Mouse (Mus musculus) thymus, adult 2 months (tissue): ENCODE data around the gene Sec14l5. TPM values are rescaled to one million over a fixed set of nuclear protein-coding genes. Genes with fewer than 3 reads are reported as not detected.

Experiments
- DNase-seq: peaks from one replicate; pipeline ENCODE4 v3.0.0; 2021
- H3K27ac ChIP-seq: fragments of 200-500 bp; 2 replicates; pipeline ENCODE4 v1.5.1; 2012; ENCODE audit warnings: low read length, control low read depth; ENCODE audit not compliant: control insufficient read depth, insufficient read depth
- H3K27me3 ChIP-seq: fragments of 200-500 bp; 2 replicates; pipeline ENCODE4 v1.6.1; 2012; ENCODE audit warnings: mild to moderate bottlenecking, low read length, moderate library complexity, mixed read lengths; ENCODE audit not compliant: control insufficient read depth, insufficient read depth
- H3K36me3 ChIP-seq: fragments of 200-500 bp; 2 replicates; pipeline ENCODE4 v1.6.1; 2012; ENCODE audit warnings: mild to moderate bottlenecking, low read length, moderate library complexity; ENCODE audit not compliant: control insufficient read depth, insufficient read depth
- H3K4me1 ChIP-seq: fragments of 200-500 bp; replicated peaks from 2 replicates; pipeline ENCODE4 v1.6.1; 2012; ENCODE audit warnings: low read length; ENCODE audit not compliant: control insufficient read depth, insufficient read depth
- H3K4me3 ChIP-seq: fragments of 200-500 bp; 2 replicates; pipeline ENCODE4 v1.5.1; 2012; ENCODE audit warnings: mild to moderate bottlenecking, low read length, control low read depth, moderate library complexity; ENCODE audit not compliant: control insufficient read depth, insufficient read depth
- CTCF ChIP-seq: fragments of 200-500 bp; IDR thresholded peaks from 2 replicates; pipeline ENCODE4 v1.5.1; 2012; ENCODE audit warnings: mild to moderate bottlenecking, control low read depth, low read length, moderate library complexity, borderline replicate concordance; ENCODE audit not compliant: control insufficient read depth, poor library complexity, insufficient read depth; ENCODE audit errors: extremely low read depth
- POLR2A ChIP-seq: fragments of 200-500 bp; IDR thresholded peaks from 2 replicates; pipeline ENCODE4 v1.6.1; 2012; ENCODE audit warnings: mild to moderate bottlenecking, low read length, control low read depth, moderate library complexity; ENCODE audit not compliant: control insufficient read depth, poor library complexity, insufficient read depth; ENCODE audit errors: extremely low read depth
- WGBS: fragments of 180-500 bp; shearing (Covaris S2); methylation state at CpG from one replicate; pipeline ENCODE4 v1.1.7; 2018; 5-methylcytosine and 5-hydroxymethylcytosine counted together
- polyA plus RNA-seq: library from polyadenylated mRNA; depleted of rRNA; stranded (reverse); fragments of >200 nt; gene quantifications from 2 replicates; pipeline ENCODE4 v1.2.3, GENCODE M21; 2012

The Sec14l5 gene
- polyA plus RNA-seq, 1 experiment: 2.0 TPM

GRCm38 (mm10) chr16:5150544-5150943, 3.6 kb downstream of the Sec14l5 start:
- 79% methylated on average over 10 of the region's 10 CpGs for WGBS
- Histone ChIP-seq H3K27ac (no peak overlapping the region), H3K27me3 (no peaks in the 10 kb centered on the region; the same call in 1 of the 2 replicates)

GRCm38 (mm10) chr16:5153299-5154026, 6.6 kb downstream of the Sec14l5 start:
- TF ChIP-seq CTCF: no peak
- no peak for DNase-seq
- Histone ChIP-seq H3K4me3 (no peak overlapping the region), H3K27me3 (no peaks in the 10 kb centered on the region), H3K27ac (no peak overlapping the region), H3K36me3 (no peaks in the 10 kb centered on the region), H3K4me1 (no peaks in the 10 kb centered on the region)
- 76% methylated on average over 6 of the region's 6 CpGs for WGBS

More at GRCm38 (mm10) chr16:5150544-5150943, 3.6 kb downstream of the Sec14l5 start:
- Histone ChIP-seq H3K36me3 (no peaks in the 10 kb centered on the region), H3K4me1 (0 out of 2 replicates have a peak, but pooled peaks cover 10% of the 10 kb centered on the region), H3K4me3 (no peak overlapping the region)
- DNase-seq: no peak
- TF ChIP-seq POLR2A (no peak), CTCF (no peak)

GRCm38 (mm10) chr16:5155014-5155413, 8.1 kb downstream of the Sec14l5 start:
- no peak for TF ChIP-seq POLR2A
- no peak for TF ChIP-seq CTCF
- no peak overlapping the region for H3K27ac ChIP-seq
- DNase-seq: no peak
- no peaks in the 10 kb centered on the region for H3K27me3 ChIP-seq
- no peaks in the 10 kb centered on the region for H3K4me1 ChIP-seq
- no peaks in the 10 kb centered on the region for H3K36me3 ChIP-seq
- no peak overlapping the region for H3K4me3 ChIP-seq
- WGBS: 61% methylated on average over 3 of the region's 3 CpGs

- Histone ChIP-seq H3K4me1 (no peaks in the 10 kb centered on the region), H3K4me3 (no peak overlapping the region), H3K27me3 (no peaks in the 10 kb centered on the region), H3K36me3 (no peaks in the 10 kb centered on the region), H3K27ac (no peak overlapping the region)
- TF ChIP-seq CTCF: no peak
- no peak for TF ChIP-seq POLR2A
- DNase-seq: no peak
- 86% methylated on average over 2 of the region's 2 CpGs for WGBS
These were observed 9.6 kb downstream of the Sec14l5 start for GRCm38 (mm10) chr16:5156495-5156894.

- 75% methylated on average over 3 of the region's 3 CpGs for WGBS
- no peak overlapping the region for H3K27ac ChIP-seq
- TF ChIP-seq CTCF: no peak
- TF ChIP-seq POLR2A: no peak
- no peaks in the 10 kb centered on the region for H3K36me3 ChIP-seq
- H3K4me1 ChIP-seq: no peaks in the 10 kb centered on the region
- no peaks in the 10 kb centered on the region for H3K27me3 ChIP-seq
- no peak overlapping the region for H3K4me3 ChIP-seq
- DNase-seq: no peak
These were observed 10.2 kb downstream of the Sec14l5 start for GRCm38 (mm10) chr16:5157113-5157512.

GRCm38 (mm10) chr16:5159248-5159647, 12.3 kb downstream of the Sec14l5 start:
- TF ChIP-seq CTCF (no peak), POLR2A (no peak)
- WGBS: 87% methylated on average over 8 of the region's 8 CpGs

GRCm38 (mm10) chr16:5164327-5164726, 17.4 kb downstream of the Sec14l5 start:
- WGBS: 29% methylated on average over 6 of the region's 6 CpGs
- no peaks in the 10 kb centered on the region for H3K36me3 ChIP-seq
- no peak for DNase-seq
- no peak overlapping the region for H3K27ac ChIP-seq
- H3K4me1 ChIP-seq: no peaks in the 10 kb centered on the region
- no peak for TF ChIP-seq CTCF
- TF ChIP-seq POLR2A: no peak
- no peak overlapping the region for H3K4me3 ChIP-seq
- no peaks in the 10 kb centered on the region for H3K27me3 ChIP-seq

More at GRCm38 (mm10) chr16:5159248-5159647, 12.3 kb downstream of the Sec14l5 start:
- Histone ChIP-seq H3K4me3 (no peak overlapping the region), H3K4me1 (no peaks in the 10 kb centered on the region), H3K27me3 (no peaks in the 10 kb centered on the region), H3K27ac (no peak overlapping the region), H3K36me3 (no peaks in the 10 kb centered on the region)
- DNase-seq: no peak

GRCm38 (mm10) chr16:5168038-5168437, 21.1 kb downstream of the Sec14l5 start:
- TF ChIP-seq POLR2A: no peak
- H3K27me3 ChIP-seq: no peaks in the 10 kb centered on the region
- no peak overlapping the region for H3K4me3 ChIP-seq
- H3K4me1 ChIP-seq: no peaks in the 10 kb centered on the region
- 96% methylated on average over 2 of the region's 2 CpGs for WGBS
- no peaks in the 10 kb centered on the region for H3K36me3 ChIP-seq
- DNase-seq: no peak
- no peak overlapping the region for H3K27ac ChIP-seq
